Mouse (Mus musculus): ENCODE results near the gene Lcn10.
"Not testable (repeated sequence)": the region's sequence is repeated elsewhere in the genome, so short reads cannot be mapped to it uniquely, and the experiment has no call there.

DNA sequence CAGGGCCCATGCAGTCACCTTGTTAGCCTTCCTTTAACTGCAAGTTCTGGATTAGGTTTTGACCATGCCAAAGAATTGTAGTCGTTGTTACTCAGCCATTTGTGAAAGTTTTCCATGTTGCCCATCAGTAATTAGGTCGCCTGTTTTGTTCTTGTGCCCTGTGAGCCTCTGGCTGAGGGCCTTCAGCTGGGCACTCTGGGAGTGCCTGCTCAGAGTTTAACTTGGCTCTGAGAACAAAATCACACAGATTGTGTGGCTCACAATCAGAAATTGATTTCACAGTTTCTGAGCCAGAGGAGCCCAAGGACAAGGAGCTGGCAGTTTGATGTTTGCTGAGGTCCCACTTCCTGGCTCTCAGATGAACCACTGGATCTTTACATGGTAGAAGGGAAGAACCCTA is 27.3 kb downstream of the Lcn10 start:
- not testable (repeated sequence) for TF ChIP-seq CTCF (IDR thresholded peaks at IDR 0.05; ENCODE audit: low read depth, low read length); POLR2A (IDR thresholded peaks at IDR 0.05; ENCODE audit: extremely low read depth, insufficient read depth, low read length)
